Mouse (Mus musculus): ENCODE measurements around the gene E4f1. TPM values are rescaled to one million over a fixed set of nuclear protein-coding genes. Genes with fewer than 3 reads are reported as not detected.
A peak's percentile ranks its signal among the peaks of the same experiment; 100 is the strongest.
"Not testable (repeated sequence)": the region's sequence is repeated elsewhere in the genome, so short reads cannot be mapped to it uniquely, and the experiment has no call there.

E4f1 gene
- polyA plus RNA-seq, 1 experiment: 50.4 TPM

DNA sequence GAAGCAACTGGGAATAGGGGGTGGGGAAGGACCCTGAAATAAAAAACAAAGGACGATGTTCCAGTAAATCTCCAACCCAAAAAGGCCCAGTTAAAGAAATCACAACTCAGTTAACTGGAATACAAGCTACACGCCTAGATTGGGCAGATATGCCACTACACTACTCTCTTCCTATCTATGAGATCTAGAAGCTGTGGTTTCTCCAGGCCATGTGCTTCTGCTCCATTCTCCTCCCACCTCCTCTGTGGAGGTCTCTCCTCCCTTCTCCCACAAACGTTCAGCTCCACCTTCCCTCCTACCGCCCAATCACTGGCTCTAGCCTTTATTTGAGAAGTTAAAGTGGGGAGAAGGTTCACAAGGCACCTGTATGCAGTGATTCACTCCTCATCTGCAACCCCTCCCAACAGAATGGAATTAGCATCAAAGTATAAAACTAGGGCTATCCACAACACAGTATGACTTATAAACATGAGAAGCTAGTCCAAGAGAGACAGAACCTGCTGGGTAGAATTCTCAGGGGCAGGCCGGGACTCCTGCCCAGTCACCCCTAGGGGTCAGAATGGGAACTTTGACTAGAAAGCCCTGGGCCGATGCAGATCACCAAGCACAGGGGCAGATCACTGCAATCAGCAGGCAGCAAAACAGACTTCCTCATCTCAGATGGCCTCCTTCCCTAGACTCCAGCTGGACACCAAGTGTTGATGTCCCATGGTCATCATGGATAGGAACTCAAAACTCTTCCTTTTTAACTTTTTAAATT lies 6.6 kb downstream of the E4f1 start:
- no peak for DNase-seq (ENCODE audit: low read depth, low spot score)
- 28% methylated on average over 6 of the region's 6 CpGs for WGBS

DNA sequence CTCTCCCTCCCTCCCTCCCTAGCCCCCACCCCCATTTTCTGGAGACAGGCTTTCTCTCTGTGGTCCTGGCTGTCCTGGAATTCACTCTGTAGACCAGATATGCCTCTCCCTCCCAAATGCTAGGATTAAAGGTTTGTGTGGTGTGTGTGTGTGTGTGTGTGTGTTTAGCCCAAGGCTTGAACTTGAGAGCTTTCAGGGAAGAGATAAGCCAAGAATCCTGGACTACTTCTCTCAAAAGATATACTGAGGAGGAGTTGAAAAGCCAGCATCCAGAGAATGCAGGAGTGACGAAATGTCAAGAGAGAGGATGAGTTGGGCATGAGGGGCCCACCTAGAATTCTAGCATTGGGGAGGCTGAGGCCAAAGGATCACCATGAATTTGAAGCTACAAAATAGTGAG lies 7.2 kb downstream of the E4f1 start:
- DNase-seq (ENCODE audit: low read depth, low spot score): no peak
- 98% methylated on average over 1 of the region's 1 CpGs for WGBS

DNA sequence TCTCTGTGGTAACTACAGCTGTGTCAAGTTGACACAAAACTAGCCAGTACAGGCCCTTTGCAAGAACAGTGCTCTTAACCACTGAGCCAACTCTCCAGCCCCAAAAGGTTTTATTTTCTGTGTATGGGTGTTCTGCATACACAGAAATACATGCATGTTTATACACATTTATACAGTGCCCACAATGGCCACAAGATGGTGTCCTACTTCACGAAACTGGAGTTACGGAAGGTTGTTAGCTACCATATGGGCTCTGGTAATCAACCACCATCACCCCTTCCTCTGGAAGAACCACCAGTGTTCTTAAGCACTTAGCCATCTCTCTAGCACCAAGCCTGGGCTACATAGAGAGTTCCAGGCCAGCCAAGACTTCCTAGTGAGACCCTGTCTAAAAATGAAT lies 8.5 kb downstream of the E4f1 start:
- 30% methylated on average over 2 of the region's 2 CpGs for WGBS
- no peak for DNase-seq (ENCODE audit: low read depth, low spot score)

DNA sequence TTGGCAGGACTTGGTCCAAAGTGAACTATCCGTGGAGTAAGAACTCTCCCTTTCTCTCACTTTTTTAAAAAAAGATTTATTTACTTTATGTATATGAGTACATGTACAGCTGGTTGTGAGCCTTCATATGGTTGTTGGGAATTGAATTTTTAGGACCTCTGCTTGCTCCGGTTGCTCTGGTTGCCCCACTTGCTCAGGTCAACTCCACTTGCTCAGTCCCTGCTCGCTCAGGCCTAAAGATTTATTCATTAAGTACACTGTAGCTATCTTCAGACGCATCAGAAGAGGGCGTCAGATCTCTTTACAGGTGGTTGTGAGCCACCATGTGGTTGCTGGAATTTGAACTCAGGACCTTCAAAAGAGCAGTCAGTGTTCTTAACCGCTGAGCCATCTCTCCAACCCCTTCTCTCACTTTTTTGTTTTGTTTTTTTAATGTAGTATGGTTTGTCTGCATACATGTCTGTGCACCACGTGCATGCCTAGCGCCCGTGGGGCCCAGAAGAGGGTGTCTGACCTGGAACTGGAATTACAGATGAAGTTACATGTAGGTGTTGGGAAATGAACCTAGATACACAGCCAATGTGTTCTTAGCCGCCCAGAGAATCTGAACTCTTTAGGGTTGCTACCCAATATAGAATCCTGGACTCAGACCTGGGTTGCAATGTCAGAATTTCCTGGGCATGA lies 14.4 kb downstream of the E4f1 start:
- not testable (repeated sequence) for DNase-seq (ENCODE audit: low read depth, low spot score)
- 42% methylated on average over 10 of the region's 10 CpGs for WGBS

DNA sequence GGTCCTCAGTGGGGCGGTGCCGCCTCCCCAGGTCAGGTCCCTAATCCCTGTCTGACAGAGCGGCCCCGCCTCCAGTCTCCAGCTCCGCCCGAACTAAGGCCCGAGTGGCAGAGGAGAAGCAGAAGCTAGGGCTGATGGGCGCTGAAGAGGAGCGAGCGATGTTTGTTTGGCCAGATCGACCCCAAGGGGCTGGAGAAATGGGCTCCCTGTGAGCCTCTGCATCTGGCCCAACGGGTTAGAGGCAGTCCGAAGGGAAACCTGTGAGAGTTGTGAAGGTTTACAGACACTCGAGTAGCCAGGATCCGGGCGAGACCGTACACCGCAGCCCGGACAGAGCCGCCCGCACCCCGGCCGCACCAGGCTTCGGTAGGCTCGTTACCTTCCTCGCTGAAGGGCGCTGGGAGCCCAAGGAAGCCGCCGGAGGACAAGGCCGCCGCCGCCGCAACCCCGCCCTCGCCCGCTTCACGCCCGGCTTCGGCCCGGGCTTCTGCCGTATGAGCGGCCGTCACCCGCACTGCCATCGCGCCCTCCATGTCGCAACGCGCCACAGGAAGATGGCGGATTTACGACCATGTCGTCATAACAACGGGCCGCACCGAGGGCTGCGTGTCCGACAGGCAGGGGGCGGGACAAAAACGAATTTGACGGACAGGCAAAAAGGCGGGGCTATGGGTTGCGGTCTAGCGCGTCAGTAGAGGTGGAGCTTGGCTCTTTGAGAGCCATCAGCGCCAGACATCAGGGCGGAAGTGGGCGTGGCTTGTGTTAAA lies 15.2 kb downstream of the E4f1 start:
- under 1% methylated on average over 67 of the region's 67 CpGs for WGBS
- DNase-seq (ENCODE audit: low read depth, low spot score): peak; percentile 98

DNA sequence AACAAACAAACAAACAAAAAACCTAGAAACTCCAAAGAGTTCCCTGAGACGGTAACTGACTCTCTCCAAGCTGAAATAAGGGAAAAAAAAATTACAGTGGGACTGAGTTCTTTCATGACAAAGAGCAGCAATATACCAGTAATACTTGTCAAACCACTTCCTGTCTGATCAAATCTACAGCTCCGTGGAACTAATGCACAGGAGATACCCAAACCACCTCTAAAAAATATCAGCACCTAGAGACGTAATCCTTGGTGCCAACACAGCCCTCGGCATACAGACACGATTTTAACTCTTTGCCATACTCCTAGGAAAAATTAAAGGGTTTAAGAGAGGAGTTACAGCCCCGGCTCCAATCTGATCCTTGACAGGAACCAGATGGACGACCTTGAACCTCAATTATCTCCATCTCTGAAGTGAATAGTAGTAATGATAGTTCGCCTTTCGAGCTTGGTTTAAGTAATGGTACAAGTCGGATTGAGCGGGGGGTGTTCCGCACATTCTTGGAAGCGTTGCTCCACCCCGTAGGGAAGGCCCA lies 15.8 kb downstream of the E4f1 start:
- WGBS: 1% methylated on average over 14 of the region's 14 CpGs
- no peak for DNase-seq (ENCODE audit: low read depth, low spot score)

DNA sequence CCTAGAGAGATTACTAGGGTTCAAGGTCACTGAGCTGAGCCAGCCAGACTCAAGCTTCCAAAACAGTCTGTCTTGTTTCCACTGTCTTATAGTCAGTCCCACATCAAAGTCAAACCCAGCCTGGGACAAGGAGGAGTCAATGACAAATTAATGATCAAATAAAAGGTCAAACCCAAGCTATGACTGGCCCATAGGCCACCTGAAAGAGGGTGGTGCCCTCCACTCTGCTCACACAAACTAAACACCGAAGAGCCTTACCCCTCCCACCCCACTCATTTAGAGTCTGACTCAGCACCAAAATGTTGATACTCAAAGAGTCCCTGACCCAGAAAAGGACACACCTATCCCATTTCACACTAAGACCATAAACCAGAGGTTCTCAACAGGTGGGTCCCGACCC lies 16.7 kb downstream of the E4f1 start:
- WGBS: 22% methylated on average over 2 of the region's 2 CpGs
- DNase-seq (ENCODE audit: low read depth, low spot score): no peak

DNA sequence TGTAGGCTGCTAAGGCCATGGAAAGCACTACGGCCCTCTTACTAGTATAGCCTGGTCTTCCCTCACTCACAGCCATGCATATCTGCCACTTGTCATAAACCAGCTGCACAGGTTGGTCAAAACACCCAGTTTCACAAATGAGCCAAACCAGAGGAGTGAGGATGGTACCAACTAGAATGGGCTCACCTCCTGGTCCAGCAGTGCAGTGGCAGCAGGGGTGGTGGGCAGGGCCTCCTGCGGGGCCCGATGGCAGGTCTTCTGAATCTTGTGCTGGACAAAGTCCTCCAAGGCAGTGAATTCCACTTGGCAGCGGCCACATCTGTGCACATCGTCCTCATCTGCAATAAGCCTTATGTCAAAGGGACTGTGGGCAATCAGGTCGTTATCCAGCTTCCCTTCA lies 18.9 kb downstream of the E4f1 start:
- WGBS: 76% methylated on average over 6 of the region's 6 CpGs
- no peak for DNase-seq (ENCODE audit: low read depth, low spot score)

DNA sequence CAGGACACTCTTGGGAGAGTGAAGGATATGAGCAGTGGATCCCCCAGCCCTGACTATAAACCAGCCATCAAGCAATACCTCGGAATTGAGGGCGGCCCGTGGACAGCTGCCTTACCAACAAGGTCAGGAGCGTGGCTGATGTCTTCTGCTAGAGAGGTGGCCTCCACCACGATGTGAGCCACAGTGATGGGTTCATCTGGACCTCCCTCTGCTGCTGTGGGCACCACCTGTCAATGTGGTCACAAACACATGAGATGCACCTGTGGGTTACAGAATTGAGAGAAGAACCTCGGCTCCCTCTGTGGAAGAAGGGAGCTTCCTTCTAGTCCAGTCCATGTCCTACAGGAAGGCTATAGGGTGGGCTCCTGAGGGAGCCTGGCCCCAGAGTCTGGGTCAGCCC lies 20.6 kb downstream of the E4f1 start:
- WGBS: 87% methylated on average over 6 of the region's 6 CpGs
- no peak for DNase-seq (ENCODE audit: low read depth, low spot score)

DNA sequence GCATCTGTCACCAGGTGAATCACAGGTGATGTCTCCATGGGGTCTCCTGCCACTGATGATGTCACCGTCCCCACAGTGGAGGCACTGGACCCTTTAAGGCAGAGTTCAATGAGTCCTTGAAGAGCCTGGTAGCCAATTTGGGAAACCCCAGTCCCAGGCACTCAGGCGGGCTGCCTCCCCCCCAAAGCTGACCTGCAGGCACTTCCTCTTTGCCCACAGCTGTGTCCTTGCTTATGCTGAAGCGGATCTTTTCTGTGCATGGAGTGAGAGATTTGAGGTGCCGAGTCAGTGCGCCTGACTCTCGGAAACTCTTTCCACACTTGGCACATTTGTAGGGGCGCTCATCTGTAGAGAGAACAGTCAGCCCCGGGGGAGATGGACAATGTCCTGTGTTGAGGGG lies 23.5 kb downstream of the E4f1 start:
- no peak for DNase-seq (ENCODE audit: low read depth, low spot score)
- 93% methylated on average over 8 of the region's 8 CpGs for WGBS

DNA sequence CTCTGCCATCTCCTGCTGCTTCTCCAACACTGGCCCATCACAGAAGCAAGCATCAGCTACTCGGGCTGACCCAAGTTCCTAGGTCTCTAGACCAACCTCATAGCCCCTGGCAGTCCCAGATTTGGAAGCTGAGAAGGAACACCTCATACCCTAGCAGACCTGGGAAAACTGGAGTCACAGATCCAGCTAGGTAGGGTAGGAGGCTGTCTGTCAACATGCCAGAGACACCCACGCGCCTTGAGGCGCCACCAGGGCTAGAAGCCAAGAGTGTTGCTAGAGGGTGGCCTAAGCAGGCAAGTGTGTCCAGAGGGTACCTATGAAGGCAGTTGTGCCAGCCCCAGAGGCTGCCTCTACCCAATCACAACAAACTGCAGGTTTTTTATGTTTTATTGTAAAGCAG lies 26.7 kb downstream of the E4f1 start:
- no peak for DNase-seq (ENCODE audit: low read depth, low spot score)
- 77% methylated on average over 4 of the region's 4 CpGs for WGBS

DNA sequence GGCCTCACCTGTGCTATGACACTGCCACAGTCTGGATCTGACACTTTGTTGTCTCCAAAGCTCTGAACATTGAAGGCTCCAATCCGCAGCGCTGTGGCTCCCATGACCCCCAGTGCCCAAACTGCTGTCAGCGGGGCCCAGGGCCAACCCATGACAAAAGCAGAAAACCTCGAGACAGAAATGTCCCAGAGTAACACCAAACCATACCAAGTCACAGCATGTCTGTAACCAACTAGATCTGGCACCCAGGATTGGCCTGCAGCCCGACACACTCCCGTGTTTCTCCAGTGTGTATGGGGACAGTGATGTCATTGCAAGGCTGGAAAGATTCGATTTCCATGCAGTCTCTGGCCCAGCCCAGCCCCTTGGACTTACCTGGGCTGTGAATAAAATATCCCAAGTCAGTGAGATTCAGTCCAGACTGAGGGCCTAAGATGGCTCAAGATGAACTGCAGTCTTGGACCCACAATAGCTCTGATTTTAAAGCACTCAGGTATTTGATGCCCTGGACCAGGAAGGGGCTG lies 27.4 kb downstream of the E4f1 start, which contains the start of gene Dnase1l2:
TSS of gene Dnase1l2 (minus strand) at position 474 of the 524 bp plus-strand sequence.
- no peak for DNase-seq (ENCODE audit: low read depth, low spot score)
- 52% methylated on average over 7 of the region's 7 CpGs for WGBS

DNA sequence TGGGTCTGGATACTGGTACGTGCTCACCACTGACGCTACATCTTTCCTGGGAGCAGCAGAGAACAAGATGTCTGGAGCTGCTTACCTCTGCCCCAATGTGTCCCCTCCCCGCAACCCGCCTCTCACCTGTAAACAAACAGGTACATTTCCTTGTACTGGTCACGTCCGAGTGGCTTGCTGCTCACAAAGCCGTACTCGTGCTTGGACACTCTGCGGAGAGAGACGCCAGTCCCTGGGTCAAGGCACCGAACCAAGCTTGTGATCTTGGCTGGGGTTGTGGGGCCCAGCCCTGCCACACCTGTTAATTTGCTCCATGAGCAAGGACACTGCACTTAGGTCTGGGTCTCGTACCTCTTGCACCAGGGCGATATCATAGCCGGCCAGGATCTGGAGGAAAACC lies 28.0 kb downstream of the E4f1 start:
- DNase-seq (ENCODE audit: low read depth, low spot score): no peak
- 51% methylated on average over 14 of the region's 14 CpGs for WGBS

DNA sequence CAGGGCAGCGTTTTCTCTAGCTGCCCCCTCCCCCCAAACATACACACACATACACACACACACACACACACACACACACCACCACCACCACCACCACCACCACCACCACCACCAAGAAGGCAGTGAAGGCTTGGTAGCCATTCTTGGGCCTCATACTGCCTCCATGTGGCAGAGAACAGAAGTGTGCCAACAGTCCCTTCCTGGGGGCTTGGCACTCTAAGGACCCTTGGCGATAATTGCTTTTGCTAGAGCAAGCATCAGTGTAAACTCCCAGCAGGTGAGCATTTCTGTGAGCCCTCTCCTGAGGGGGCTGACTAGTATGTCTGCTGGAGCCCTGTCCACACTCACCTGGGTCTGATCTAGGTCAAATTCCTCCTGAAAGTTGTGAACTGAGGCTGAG lies 29.0 kb downstream of the E4f1 start:
- 43% methylated on average over 2 of the region's 2 CpGs for WGBS
- no peak for DNase-seq (ENCODE audit: low read depth, low spot score)

DNA sequence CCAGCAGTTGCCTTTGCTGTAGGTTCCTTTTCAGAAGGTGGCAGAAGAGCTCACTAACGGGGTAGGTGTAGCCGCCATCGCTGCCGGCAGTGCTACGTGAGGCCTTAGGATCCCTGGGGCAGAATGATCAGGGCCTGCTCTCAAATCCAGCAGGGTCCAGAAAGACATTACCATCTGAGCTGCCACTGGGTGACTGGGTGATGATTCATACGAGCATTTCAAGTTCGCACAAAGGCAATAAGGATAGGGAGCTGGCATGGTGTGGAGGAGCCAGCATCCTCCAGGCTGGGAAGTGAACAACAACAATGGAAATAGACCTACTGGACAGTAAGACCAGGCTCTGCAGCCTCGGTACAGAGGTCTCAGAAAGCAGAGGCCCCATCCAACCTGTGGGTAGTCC lies 29.7 kb downstream of the E4f1 start:
- DNase-seq (ENCODE audit: low read depth, low spot score): no peak
- 89% methylated on average over 8 of the region's 8 CpGs for WGBS

DNA sequence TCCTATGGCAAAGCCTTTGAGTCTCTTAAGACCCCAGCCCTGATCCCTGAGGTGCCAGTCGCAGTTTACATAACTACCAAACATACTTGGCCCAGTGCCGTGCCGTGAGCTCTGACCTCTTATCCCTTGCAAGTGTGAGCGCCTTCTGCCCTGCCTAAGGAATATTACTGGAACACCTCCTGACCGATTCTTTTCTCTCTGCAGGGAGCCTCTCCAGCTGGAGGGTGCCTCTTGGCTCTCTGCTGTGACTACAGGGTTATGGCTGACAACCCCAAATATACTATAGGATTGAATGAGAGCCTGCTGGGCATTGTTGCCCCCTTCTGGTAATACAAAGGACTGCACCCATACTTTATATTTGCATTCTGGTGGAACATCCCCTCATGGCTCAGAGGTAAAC lies 33.1 kb downstream of the E4f1 start:
- WGBS: 74% methylated on average over 5 of the region's 5 CpGs

DNA sequence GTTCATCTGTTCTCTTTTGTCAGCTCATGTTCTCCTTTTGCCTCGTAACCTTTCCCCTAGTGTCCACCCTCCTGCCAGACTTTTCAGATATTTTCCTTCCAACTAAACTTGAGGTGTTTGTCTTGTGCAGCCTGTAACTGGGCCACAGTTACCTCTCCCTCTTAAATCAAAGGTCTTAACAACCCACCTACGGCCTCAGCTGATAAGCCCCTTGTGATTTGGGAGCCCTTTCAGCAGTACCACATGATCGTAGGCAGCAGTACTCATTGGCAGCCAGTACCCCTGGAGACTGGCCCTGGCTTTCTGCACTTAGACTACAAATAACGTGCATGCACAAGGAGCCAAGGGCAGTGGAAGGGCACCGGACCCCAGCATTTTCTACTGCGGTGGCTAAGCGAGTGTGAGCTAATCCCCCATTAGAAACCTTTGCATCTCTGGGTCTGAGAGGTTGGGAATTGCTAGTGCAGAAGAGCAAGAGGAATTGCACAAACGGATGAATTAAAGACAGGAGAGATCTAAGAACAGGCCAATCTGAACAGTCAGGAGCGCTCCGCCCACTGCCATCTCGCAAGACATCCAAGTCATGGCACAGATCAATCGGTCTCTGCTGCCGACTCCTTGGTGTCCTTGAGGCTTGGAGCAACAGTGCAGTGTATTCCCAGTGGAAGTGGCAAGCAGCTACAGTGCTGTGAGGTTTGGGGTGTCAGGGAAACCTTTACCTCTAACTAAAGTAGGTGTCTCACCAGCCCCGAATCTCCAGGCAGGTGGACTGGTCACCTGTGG lies 40.7 kb downstream of the E4f1 start:
- 66% methylated on average over 14 of the region's 14 CpGs for WGBS

More for the DNA sequence above, 33.1 kb downstream of the E4f1 start:
- DNase-seq (ENCODE audit: low read depth, low spot score): no peak

DNA sequence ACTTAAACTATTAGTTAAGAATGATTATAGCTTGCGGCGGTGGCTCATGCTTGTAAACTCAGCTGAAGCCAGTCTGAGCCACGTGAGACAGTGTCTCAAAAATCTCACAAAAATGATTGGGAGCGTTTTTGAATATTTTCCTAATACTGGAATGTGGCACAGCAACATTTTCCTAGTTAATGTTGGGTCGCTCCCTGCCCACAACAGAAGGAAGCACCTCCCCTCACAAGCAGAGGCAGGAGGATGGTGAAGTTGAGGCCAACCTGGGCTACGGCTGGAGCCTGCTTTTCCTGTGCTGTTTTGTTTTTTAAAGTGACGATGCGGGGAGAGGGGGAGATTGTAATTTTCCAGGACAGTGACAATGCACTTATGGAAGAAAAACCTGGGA lies 42.9 kb downstream of the E4f1 start:
- no peak for DNase-seq (ENCODE audit: low read depth, low spot score)
- 2% methylated on average over 8 of the region's 8 CpGs for WGBS

More for the DNA sequence above, 40.7 kb downstream of the E4f1 start:
- DNase-seq (ENCODE audit: low read depth, low spot score): no peak

DNA sequence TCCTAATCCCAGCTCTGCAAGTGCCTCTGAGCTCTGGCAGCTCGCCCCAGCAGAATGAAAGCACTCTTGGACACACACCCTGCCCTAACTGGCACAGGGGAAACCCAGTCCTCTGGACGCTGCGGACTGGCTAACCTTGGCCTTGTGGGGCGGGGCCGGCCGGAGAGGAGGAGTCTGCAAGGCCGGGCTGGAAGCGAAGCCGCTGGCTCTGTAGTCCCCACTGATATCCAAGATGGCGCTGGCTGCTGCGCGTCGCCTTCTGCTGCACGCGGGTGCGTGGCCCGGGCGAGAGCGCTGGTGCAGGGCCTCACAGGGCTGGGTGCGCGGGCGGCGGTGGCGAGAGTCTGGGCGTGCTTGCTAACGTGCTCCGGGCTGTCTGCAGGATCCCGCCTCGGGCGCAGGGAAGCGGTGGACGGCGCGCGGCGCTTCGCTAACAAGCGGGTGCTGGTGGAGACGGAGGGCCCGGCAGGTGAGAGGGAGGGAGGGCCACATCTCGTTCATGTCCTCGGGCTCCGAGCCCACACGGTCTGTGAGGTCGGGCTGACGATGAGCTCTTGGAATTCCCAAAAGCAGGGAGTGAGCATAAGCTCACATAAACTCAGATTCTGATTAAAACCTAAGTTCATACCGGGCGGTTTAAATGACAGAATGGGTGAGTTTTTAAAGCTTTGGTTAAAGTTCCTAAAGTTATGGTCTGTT lies 43.5 kb downstream of the E4f1 start, which contains the start of gene Eci1:
TSS of gene Eci1 (plus strand) at position 171 of the 699 bp plus-strand sequence.
- DNase-seq (ENCODE audit: low read depth, low spot score): peak; percentile 94
- WGBS: under 1% methylated on average over 48 of the region's 48 CpGs
